Mouse (Mus musculus): Measurements from ENCODE around the gene Parm1. TPM values are rescaled to one million over a fixed set of nuclear protein-coding genes. Genes with fewer than 3 reads are reported as not detected.

Gene Parm1
- total RNA-seq, 2 experiments from 2014 or later, result 18.2 to 21.7 TPM

- DNase-seq (ENCODE audit: low spot score), result peak; percentile 16
These were observed 49.2 kb downstream of the Parm1 start for GRCm38 (mm10) chr5:91566591-91566990.

- DNase-seq (ENCODE audit: low spot score), result no peak
These were observed 56.8 kb downstream of the Parm1 start for GRCm38 (mm10) chr5:91574211-91574610.

GRCm38 (mm10) chr5:91578924-91579323, 61.5 kb downstream of the Parm1 start:
- DNase-seq (ENCODE audit: low spot score), result peak; percentile 16

- no peak for DNase-seq (ENCODE audit: low spot score)
These were observed 64.4 kb downstream of the Parm1 start for GRCm38 (mm10) chr5:91581799-91582198.

- DNase-seq (ENCODE audit: low spot score), result no peak
These were observed 68.8 kb downstream of the Parm1 start for GRCm38 (mm10) chr5:91586206-91586605.

GRCm38 (mm10) chr5:91594083-91594482, 76.7 kb downstream of the Parm1 start:
- DNase-seq (ENCODE audit: low spot score), result no peak

GRCm38 (mm10) chr5:91597216-91597615, 79.8 kb downstream of the Parm1 start:
- no peak for DNase-seq (ENCODE audit: low spot score)

- no peak for DNase-seq (ENCODE audit: low spot score)
These were observed 82.4 kb downstream of the Parm1 start for GRCm38 (mm10) chr5:91599801-91600200.

GRCm38 (mm10) chr5:91603347-91603746, 85.9 kb downstream of the Parm1 start:
- DNase-seq (ENCODE audit: low spot score), result no peak

- peak; percentile 45 for DNase-seq (ENCODE audit: low spot score)
These were observed 86.5 kb downstream of the Parm1 start for GRCm38 (mm10) chr5:91603787-91604439.

- DNase-seq (ENCODE audit: low spot score), result peak; percentile 34
These were observed 89.8 kb downstream of the Parm1 start for GRCm38 (mm10) chr5:91607234-91607633.

GRCm38 (mm10) chr5:91607841-91608240, 90.4 kb downstream of the Parm1 start:
- DNase-seq (ENCODE audit: low spot score), result no peak

GRCm38 (mm10) chr5:91609041-91609440, 91.6 kb downstream of the Parm1 start:
- DNase-seq (ENCODE audit: low spot score), result no peak

- no peak for DNase-seq (ENCODE audit: low spot score)
These were observed 92.3 kb downstream of the Parm1 start for GRCm38 (mm10) chr5:91609511-91610300.

GRCm38 (mm10) chr5:91610499-91610898, 93.1 kb downstream of the Parm1 start:
- DNase-seq (ENCODE audit: low spot score), result no peak

- no peak for DNase-seq (ENCODE audit: low spot score)
These were observed 94.2 kb downstream of the Parm1 start for GRCm38 (mm10) chr5:91611589-91611988.

- DNase-seq (ENCODE audit: low spot score), result peak; percentile 15
These were observed 100.2 kb downstream of the Parm1 start for GRCm38 (mm10) chr5:91617331-91618233.

GRCm38 (mm10) chr5:91618661-91619173, 101.3 kb downstream of the Parm1 start:
- DNase-seq (ENCODE audit: low spot score), result no peak

GRCm38 (mm10) chr5:91621197-91621596, 103.8 kb downstream of the Parm1 start:
- no peak for DNase-seq (ENCODE audit: low spot score)

GRCm38 (mm10) chr5:91626823-91627222, 109.4 kb downstream of the Parm1 start:
- no peak for DNase-seq (ENCODE audit: low spot score)

GRCm38 (mm10) chr5:91629472-91629871, 112.1 kb downstream of the Parm1 start:
- peak; percentile 42 for DNase-seq (ENCODE audit: low spot score)

- DNase-seq (ENCODE audit: low spot score), result no peak
These were observed 133.9 kb downstream of the Parm1 start for GRCm38 (mm10) chr5:91651330-91651729.

Data from gastrocnemius, adult 18-20 months (tissue).